Comparison of ENCODE assay signal across 21 mouse cellular contexts in the genomic region with DNA sequence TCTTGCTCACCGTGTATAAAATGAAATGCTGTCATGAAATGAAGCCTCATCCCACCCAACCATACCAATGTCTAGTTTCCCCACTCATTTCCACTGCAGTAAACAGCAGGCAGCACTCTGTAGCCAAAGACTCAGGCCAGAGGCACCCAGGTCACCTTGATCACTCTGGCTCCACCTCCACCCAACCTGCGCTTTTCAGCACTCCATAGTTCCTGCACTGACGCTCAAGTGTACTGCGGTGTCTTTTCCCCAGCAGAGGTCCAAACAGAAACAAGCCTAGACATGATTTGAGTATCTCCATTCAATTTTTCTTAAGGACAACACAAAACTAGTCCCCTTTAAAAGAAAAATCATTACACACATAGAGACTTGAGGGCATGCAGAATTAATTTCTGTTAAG.
"Had no signal": no experiment of that assay in that cellular context is flagged by ENCODE, and none has a peak within 500 bp of the region (broad histone marks: within the 10 kb centered on the region; RNA-seq: fewer than 3 reads in every experiment).

No protein-coding gene starts in this region.

- ATAC-seq: lung, postnatal 0 days; midbrain, embryonic 16.5 days had no signal

- DNase-seq: lung, adult 2 months; lung, postnatal 14 days; lung, postnatal 36 days; midbrain, embryonic 14.5 days; retina, postnatal 1 day; right cerebral cortex, adult 18-20 months; right cerebral cortex, postnatal 25 days; right cerebral cortex, postnatal 4 days; spleen, adult 18-20 months; thymus, adult 18-20 months; thymus, postnatal 14 days; thymus, postnatal 36 days had no signal

- H3K4me2 ChIP-seq: lung, embryonic 15.5 days; midbrain, embryonic 12.5 days; neural tube, embryonic 13.5 days; neural tube, embryonic 15.5 days had no signal

- H3K27me3 ChIP-seq: lung, embryonic 15.5 days; midbrain, embryonic 12.5 days; neural tube, embryonic 13.5 days; neural tube, embryonic 15.5 days had no signal

- H3K4me3 ChIP-seq: lung, embryonic 15.5 days; midbrain, embryonic 10.5 days; midbrain, embryonic 12.5 days; myocyte; neural tube, embryonic 13.5 days; neural tube, embryonic 15.5 days had no signal

- H3K9me3 ChIP-seq: lung, embryonic 15.5 days; midbrain, embryonic 10.5 days; neural tube, embryonic 15.5 days had no signal

- H3K4me1 ChIP-seq: lung, embryonic 15.5 days; midbrain, embryonic 10.5 days; midbrain, embryonic 12.5 days; neural tube, embryonic 13.5 days; neural tube, embryonic 15.5 days had no signal

- H3K9ac ChIP-seq: lung, embryonic 15.5 days; midbrain, embryonic 12.5 days; neural tube, embryonic 13.5 days; neural tube, embryonic 15.5 days had no signal

- H3K27ac ChIP-seq: lung, embryonic 15.5 days; macrophage; midbrain, embryonic 10.5 days; midbrain, embryonic 12.5 days; neural tube, embryonic 13.5 days; neural tube, embryonic 15.5 days had no signal
